Mouse (Mus musculus): ENCODE results near the gene Galnt18. TPM values are rescaled to one million over a fixed set of nuclear protein-coding genes. Genes with fewer than 3 reads are reported as not detected.

Gene Galnt18
- total and polyA plus RNA-seq, 2 experiments from 2014 or later, result 16.5 to 27.1 TPM

DNA sequence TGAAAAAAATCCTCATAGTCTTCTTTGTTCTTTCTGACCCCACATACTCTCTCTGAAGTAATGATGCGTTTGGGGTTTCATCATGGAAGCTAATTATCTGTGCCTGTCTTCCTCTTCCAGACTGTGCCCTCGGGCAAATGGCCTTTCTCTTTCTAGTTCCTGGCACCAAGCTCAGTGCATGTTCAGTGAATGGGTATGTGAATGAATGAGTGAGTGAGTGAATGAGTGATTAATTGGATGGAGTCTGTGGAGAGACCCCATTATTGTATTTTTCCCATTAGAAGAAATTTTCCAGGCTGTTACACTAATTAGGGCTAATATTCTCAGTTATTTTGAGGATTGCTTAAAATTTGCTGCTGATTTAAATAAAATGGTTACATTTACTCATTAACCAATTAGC, 279.2 kb downstream of the Galnt18 start:
- Histone ChIP-seq H3K4me1 (ENCODE audit: control insufficient read depth, insufficient read depth) (no peaks in the 10 kb centered on the region), H3K27me3 (ENCODE audit: control insufficient read depth, insufficient read depth, low read length) (no peaks in the 10 kb centered on the region), H3K4me3 (ENCODE audit: low read depth, low read length) (no peak overlapping the region), H3K27ac (ENCODE audit: low read depth) (no peak overlapping the region), H3K36me3 (replicated peaks; ENCODE audit: control insufficient read depth, insufficient read depth, low read length) (no peaks in the 10 kb centered on the region), H3K9me3 (replicated peaks; ENCODE audit: control insufficient read depth, low read length) (no peaks in the 10 kb centered on the region), H3K9ac (replicated peaks; ENCODE audit: low read depth, low read length) (no peak overlapping the region), H3K4me2 (ENCODE audit: low read depth, low read length) (no peak overlapping the region)
- TF ChIP-seq CTCF (IDR thresholded peaks at IDR 0.05; ENCODE audit: low read depth) (no peak), EP300 (IDR thresholded peaks at IDR 0.05; ENCODE audit: low read depth) (no peak)
- WGBS, result 83% methylated on average over 2 of the region's 2 CpGs
- DNase-seq (ENCODE audit: low spot score), result no peak
- ATAC-seq (ENCODE audit: insufficient read depth, low read depth), result no peak

DNA sequence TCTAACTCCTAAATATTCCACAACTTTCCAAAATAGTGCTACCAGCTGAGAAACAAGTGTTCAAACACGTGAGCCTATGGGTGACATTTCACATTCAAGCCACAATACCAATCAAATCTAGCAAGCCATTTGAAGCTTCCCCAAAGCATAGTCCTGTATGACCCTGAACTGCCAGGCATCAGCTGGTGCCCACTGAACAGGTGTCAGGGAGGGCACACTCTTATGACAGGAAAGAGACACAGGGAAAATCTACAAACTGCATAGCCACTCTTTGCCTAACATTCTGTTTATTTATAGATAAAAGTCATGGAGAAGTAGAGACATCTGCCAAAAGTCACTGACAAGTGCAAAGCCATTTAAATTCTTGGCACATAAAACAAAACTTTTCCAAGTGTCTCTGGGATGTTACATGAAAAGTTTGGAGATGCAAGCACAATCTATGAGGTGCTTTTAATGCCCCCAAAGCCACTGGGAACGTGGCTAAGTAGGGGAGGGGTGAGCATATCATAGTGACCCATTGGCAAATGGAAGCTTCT, 280.5 kb downstream of the Galnt18 start:
- TF ChIP-seq CTCF (IDR thresholded peaks at IDR 0.05; ENCODE audit: low read depth) (no peak), EP300 (IDR thresholded peaks at IDR 0.05; ENCODE audit: low read depth) (no peak)
- Histone ChIP-seq H3K27me3 (ENCODE audit: control insufficient read depth, insufficient read depth, low read length) (no peaks in the 10 kb centered on the region), H3K36me3 (replicated peaks; ENCODE audit: control insufficient read depth, insufficient read depth, low read length) (no peaks in the 10 kb centered on the region), H3K4me2 (ENCODE audit: low read depth, low read length) (no peak overlapping the region), H3K27ac (ENCODE audit: low read depth) (no peak overlapping the region), H3K9me3 (replicated peaks; ENCODE audit: control insufficient read depth, low read length) (no peaks in the 10 kb centered on the region), H3K4me3 (ENCODE audit: low read depth, low read length) (no peak overlapping the region), H3K9ac (replicated peaks; ENCODE audit: low read depth, low read length) (no peak overlapping the region), H3K4me1 (ENCODE audit: control insufficient read depth, insufficient read depth) (no peaks in the 10 kb centered on the region)
- DNase-seq (ENCODE audit: low spot score), result no peak
- no peak for ATAC-seq (ENCODE audit: insufficient read depth, low read depth)
- 49% methylated on average over 2 of the region's 2 CpGs for WGBS

DNA sequence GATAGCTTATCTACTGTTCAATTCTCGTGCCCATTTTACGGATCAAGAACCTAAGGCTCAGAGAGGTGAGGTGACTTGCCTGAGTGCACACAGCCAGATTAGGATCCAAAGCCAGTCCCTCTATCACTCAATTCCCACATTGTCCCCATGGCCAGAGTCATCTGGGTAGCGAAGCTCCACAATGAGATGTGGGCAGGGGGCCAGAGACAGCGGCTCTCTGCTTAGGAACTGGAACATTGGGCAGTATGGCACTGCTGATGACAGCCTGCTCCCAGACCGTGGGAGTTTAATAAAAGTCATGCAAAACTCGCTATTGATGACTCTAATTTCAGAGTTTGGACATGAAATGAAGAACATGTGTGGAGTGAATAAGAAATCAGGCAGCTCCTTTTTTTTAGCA, 282.6 kb downstream of the Galnt18 start:
- no peak for ATAC-seq (ENCODE audit: insufficient read depth, low read depth)
- TF ChIP-seq CTCF (IDR thresholded peaks at IDR 0.05; ENCODE audit: low read depth) (no peak), EP300 (IDR thresholded peaks at IDR 0.05; ENCODE audit: low read depth) (no peak)
- no peak for DNase-seq (ENCODE audit: low spot score)
- Histone ChIP-seq H3K4me1 (ENCODE audit: control insufficient read depth, insufficient read depth) (no peaks in the 10 kb centered on the region), H3K4me3 (ENCODE audit: low read depth, low read length) (no peak overlapping the region), H3K9ac (replicated peaks; ENCODE audit: low read depth, low read length) (no peak overlapping the region), H3K9me3 (replicated peaks; ENCODE audit: control insufficient read depth, low read length) (no peaks in the 10 kb centered on the region), H3K27me3 (ENCODE audit: control insufficient read depth, insufficient read depth, low read length) (no peaks in the 10 kb centered on the region), H3K27ac (ENCODE audit: low read depth) (no peak overlapping the region), H3K36me3 (replicated peaks; ENCODE audit: control insufficient read depth, insufficient read depth, low read length) (no peaks in the 10 kb centered on the region), H3K4me2 (ENCODE audit: low read depth, low read length) (no peak overlapping the region)
- 81% methylated on average over 6 of the region's 6 CpGs for WGBS

DNA sequence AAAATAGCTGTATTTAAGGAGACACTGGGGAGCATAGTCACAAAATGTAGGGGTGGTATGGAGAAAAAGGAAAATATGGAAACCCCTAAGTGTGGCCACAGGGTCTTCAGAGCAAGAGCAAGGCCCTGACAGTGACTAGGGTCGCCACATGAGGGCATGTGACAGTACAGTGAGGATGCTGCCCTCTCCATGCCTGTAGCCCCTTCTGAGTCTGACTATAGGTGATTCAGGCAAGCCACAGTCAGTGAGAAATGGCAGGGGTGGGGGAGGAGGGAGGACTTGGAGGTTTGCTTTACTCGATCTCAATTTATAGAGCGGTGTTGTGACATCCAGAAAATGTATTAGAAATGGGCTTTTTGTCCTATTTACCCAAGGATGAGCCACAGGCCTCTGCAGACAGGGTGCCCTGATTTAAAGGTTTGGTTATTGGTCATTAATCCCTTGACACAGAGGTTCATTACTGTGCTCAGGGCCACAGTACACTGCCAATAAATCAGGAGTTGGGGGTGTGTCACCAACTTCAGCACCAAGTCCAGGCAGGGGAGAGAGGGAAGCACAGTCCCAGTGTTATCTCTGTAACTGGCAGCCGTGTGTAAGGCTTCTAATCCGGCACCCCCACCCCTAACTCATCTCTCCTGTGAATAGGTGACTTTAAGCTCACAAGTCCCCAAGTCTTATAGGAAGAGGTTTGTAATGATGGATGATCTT, 287.4 kb downstream of the Galnt18 start:
- DNase-seq (ENCODE audit: low spot score) (no peak), ATAC-seq (ENCODE audit: insufficient read depth, low read depth) (no peak)
- Histone ChIP-seq H3K4me1 (ENCODE audit: control insufficient read depth, insufficient read depth) (no peaks in the 10 kb centered on the region), H3K27me3 (ENCODE audit: control insufficient read depth, insufficient read depth, low read length) (no peaks in the 10 kb centered on the region), H3K27ac (ENCODE audit: low read depth) (no peak overlapping the region), H3K9me3 (replicated peaks; ENCODE audit: control insufficient read depth, low read length) (no peaks in the 10 kb centered on the region), H3K9ac (replicated peaks; ENCODE audit: low read depth, low read length) (no peak overlapping the region), H3K4me3 (ENCODE audit: low read depth, low read length) (no peak overlapping the region), H3K36me3 (replicated peaks; ENCODE audit: control insufficient read depth, insufficient read depth, low read length) (no peaks in the 10 kb centered on the region), H3K4me2 (ENCODE audit: low read depth, low read length) (no peak overlapping the region)
- 69% methylated on average over 5 of the region's 5 CpGs for WGBS
- TF ChIP-seq CTCF (IDR thresholded peaks at IDR 0.05; ENCODE audit: low read depth), result no peak

DNA sequence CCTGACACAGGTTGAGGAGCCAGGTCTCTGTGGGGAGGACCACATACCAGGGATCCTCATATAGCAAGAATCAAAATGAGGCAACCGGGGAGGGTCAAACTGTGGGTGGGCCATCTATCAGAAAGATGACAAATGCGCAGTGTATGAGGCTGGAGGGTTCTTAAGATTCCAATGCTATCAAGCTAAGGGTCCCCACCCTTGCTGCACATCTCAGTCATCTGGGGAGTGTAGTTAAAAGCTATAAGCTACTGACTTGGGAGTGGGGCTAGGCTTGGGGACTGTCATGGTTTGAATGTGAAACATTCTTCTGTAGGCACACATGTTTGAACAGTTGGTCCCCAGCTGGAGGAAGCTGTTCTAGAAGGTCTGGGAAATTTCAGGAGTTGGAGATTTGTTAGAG, 288.2 kb downstream of the Galnt18 start:
- DNase-seq (ENCODE audit: low spot score) (no peak), ATAC-seq (ENCODE audit: insufficient read depth, low read depth) (0 out of 2 replicates have a peak, but pooled peaks have one; percentile 14)
- H3K27ac ChIP-seq (ENCODE audit: low read depth), result no peak overlapping the region
- no peaks in the 10 kb centered on the region for H3K9me3 ChIP-seq (replicated peaks; ENCODE audit: control insufficient read depth, low read length)
- 51% methylated on average over 2 of the region's 2 CpGs for WGBS
- H3K9ac ChIP-seq (replicated peaks; ENCODE audit: low read depth, low read length), result no peak overlapping the region
- no peaks in the 10 kb centered on the region for H3K4me1 ChIP-seq (ENCODE audit: control insufficient read depth, insufficient read depth)
- H3K36me3 ChIP-seq (replicated peaks; ENCODE audit: control insufficient read depth, insufficient read depth, low read length), result no peaks in the 10 kb centered on the region
- TF ChIP-seq EP300 (IDR thresholded peaks at IDR 0.05; ENCODE audit: low read depth), result no peak
- no peak for TF ChIP-seq CTCF (IDR thresholded peaks at IDR 0.05; ENCODE audit: low read depth)
- no peaks in the 10 kb centered on the region for H3K27me3 ChIP-seq (ENCODE audit: control insufficient read depth, insufficient read depth, low read length)
- no peak overlapping the region for H3K4me3 ChIP-seq (ENCODE audit: low read depth, low read length)
- H3K4me2 ChIP-seq (ENCODE audit: low read depth, low read length), result no peak overlapping the region
